In genomic region chr4:82804019-82804418, GRCm38 (mm10) we compare ENCODE assay signal across 13 mouse cellular contexts. TPM values are rescaled to one million over a fixed set of nuclear protein-coding genes. Genes with fewer than 3 reads are reported as not detected.
DNase-seq lines count a peak whose midpoint lies in the region; ATAC-seq and TF ChIP-seq lines count a peak whose summit lies in the region.
"Had no signal": no experiment of that assay in that cellular context is flagged by ENCODE, and none has a peak within 500 bp of the region (broad histone marks: within the 10 kb centered on the region; RNA-seq: fewer than 3 reads in every experiment).

No protein-coding gene starts in this region.

- H3K4me3 ChIP-seq in hindbrain, postnatal 0 days (ENCODE audit: low read length) = no peak overlapping the region
- no peak overlapping the region for H3K4me3 ChIP-seq in hindbrain, embryonic 10.5 days
- H3K4me3 ChIP-seq in midbrain, embryonic 14.5 days (replicated peaks; ENCODE audit: low read depth, low read length) = no peak overlapping the region
- H3K4me3 ChIP-seq in midbrain, embryonic 11.5 days (ENCODE audit: low read depth, low read length) = no peak overlapping the region
- H3K4me3 ChIP-seq: embryonic facial prominence, embryonic 15.5 days; megakaryocyte, embryonic 14.5 days had no signal

- no peaks in the 10 kb centered on the region for H3K27me3 ChIP-seq in hindbrain, postnatal 0 days (ENCODE audit: insufficient read depth, low read length)
- H3K27me3 ChIP-seq in hindbrain, embryonic 10.5 days (ENCODE audit: insufficient read depth, poor library complexity, severe bottlenecking) = no peaks in the 10 kb centered on the region
- H3K27me3 ChIP-seq in midbrain, embryonic 14.5 days (ENCODE audit: control insufficient read depth, insufficient read depth, low read length) = no peaks in the 10 kb centered on the region
- H3K27me3 ChIP-seq in midbrain, embryonic 11.5 days (ENCODE audit: control insufficient read depth, insufficient read depth, low read length) = no peaks in the 10 kb centered on the region
- H3K27me3 ChIP-seq: embryonic facial prominence, embryonic 15.5 days; megakaryocyte, embryonic 14.5 days had no signal

- H3K4me1 ChIP-seq in hindbrain, postnatal 0 days (ENCODE audit: insufficient read depth, low read length) = no peaks in the 10 kb centered on the region
- peaks cover 10% of the 10 kb centered on the region; the same call in 1 of the 2 replicates for H3K4me1 ChIP-seq in hindbrain, embryonic 10.5 days (replicated peaks)
- H3K4me1 ChIP-seq in midbrain, embryonic 14.5 days (ENCODE audit: control insufficient read depth, insufficient read depth, low read length) = no peaks in the 10 kb centered on the region
- H3K4me1 ChIP-seq in midbrain, embryonic 11.5 days (ENCODE audit: control insufficient read depth, insufficient read depth, low read length) = no peaks in the 10 kb centered on the region
- H3K4me1 ChIP-seq: embryonic facial prominence, embryonic 15.5 days; megakaryocyte, embryonic 14.5 days had no signal

- no peak overlapping the region for H3K9ac ChIP-seq in hindbrain, postnatal 0 days (replicated peaks; ENCODE audit: low read length)
- H3K9ac ChIP-seq in midbrain, embryonic 14.5 days (replicated peaks; ENCODE audit: low read length) = no peak overlapping the region
- no peak overlapping the region for H3K9ac ChIP-seq in midbrain, embryonic 11.5 days (ENCODE audit: low read length)
- H3K9ac ChIP-seq: embryonic facial prominence, embryonic 15.5 days had no signal

- H3K27ac ChIP-seq in hindbrain, postnatal 0 days = no peak overlapping the region
- H3K27ac ChIP-seq in hindbrain, embryonic 10.5 days = no peak overlapping the region
- H3K27ac ChIP-seq in midbrain, embryonic 14.5 days (replicated peaks; ENCODE audit: low read depth, low read length) = no peak overlapping the region
- no peak overlapping the region for H3K27ac ChIP-seq in midbrain, embryonic 11.5 days (ENCODE audit: low read depth, low read length)
- H3K27ac ChIP-seq: embryonic facial prominence, embryonic 15.5 days had no signal

- no peak overlapping the region for H3K4me2 ChIP-seq in hindbrain, postnatal 0 days (ENCODE audit: low read depth, low read length)
- no peak overlapping the region for H3K4me2 ChIP-seq in midbrain, embryonic 14.5 days (ENCODE audit: low read length)
- no peak overlapping the region for H3K4me2 ChIP-seq in midbrain, embryonic 11.5 days
- H3K4me2 ChIP-seq: embryonic facial prominence, embryonic 15.5 days had no signal

- DNase-seq in hindbrain, postnatal 0 days (ENCODE audit: low spot score) = peak; percentile 79
- no peak for DNase-seq in hindbrain, embryonic 10.5 days (ENCODE audit: low spot score)
- peak; percentile 54 for DNase-seq in midbrain, embryonic 14.5 days
- DNase-seq in midbrain, embryonic 11.5 days (ENCODE audit: low spot score, missing footprints) = no peak
- peak; percentile 30 to 64 for DNase-seq in cerebellum, postnatal 10 days
- DNase-seq in right cerebral cortex, postnatal 36 days (ENCODE audit: low spot score in 2 of 2) = no peak
- DNase-seq: adrenal gland, adult 8-10 months; heart, adult 11 months; kidney, postnatal 4 days; thymus, postnatal 14 days had no signal

- peak; percentile 66 for TF ChIP-seq CTCF in hindbrain, postnatal 0 days (IDR thresholded peaks at IDR 0.05; ENCODE audit: low read depth)

- 32% methylated on average over 2 of the region's 2 CpGs for WGBS in hindbrain, postnatal 0 days
- WGBS in hindbrain, embryonic 10.5 days = 48% methylated on average over 2 of the region's 2 CpGs
- 48% methylated on average over 2 of the region's 2 CpGs for WGBS in midbrain, embryonic 14.5 days
- 45% methylated on average over 2 of the region's 2 CpGs for WGBS in midbrain, embryonic 11.5 days

- ATAC-seq in hindbrain, postnatal 0 days = no peak
- ATAC-seq in midbrain, embryonic 14.5 days (ENCODE audit: low FRiP score, low TSS enrichment) = no peak
- ATAC-seq in midbrain, embryonic 11.5 days (ENCODE audit: low FRiP score) = no peak
- no peak for ATAC-seq in megakaryocyte, adult 5-6 weeks (ENCODE audit: poor library complexity, severe bottlenecking)

- no peaks in the 10 kb centered on the region for H3K36me3 ChIP-seq in hindbrain, postnatal 0 days (ENCODE audit: insufficient read depth, low read length)
- H3K36me3 ChIP-seq in hindbrain, embryonic 10.5 days = 0 out of 2 replicates have a peak, but pooled peaks cover 3% of the 10 kb centered on the region
- H3K36me3 ChIP-seq in midbrain, embryonic 14.5 days (ENCODE audit: control insufficient read depth, insufficient read depth, low read length) = 0 out of 2 replicates have a peak, but pooled peaks cover 3% of the 10 kb centered on the region
- H3K36me3 ChIP-seq in midbrain, embryonic 11.5 days (ENCODE audit: control insufficient read depth, insufficient read depth, low read length) = no peaks in the 10 kb centered on the region

- H3K9me3 ChIP-seq in hindbrain, postnatal 0 days (ENCODE audit: low read length) = no peaks in the 10 kb centered on the region
- no peaks in the 10 kb centered on the region for H3K9me3 ChIP-seq in hindbrain, embryonic 10.5 days
- H3K9me3 ChIP-seq in midbrain, embryonic 14.5 days (ENCODE audit: control insufficient read depth, low read length) = no peaks in the 10 kb centered on the region
- no peaks in the 10 kb centered on the region for H3K9me3 ChIP-seq in midbrain, embryonic 11.5 days (ENCODE audit: control insufficient read depth, low read length)
- H3K9me3 ChIP-seq: embryonic facial prominence, embryonic 15.5 days; megakaryocyte, embryonic 14.5 days had no signal

RNA-seq across cellular contexts. Expression of gene Zdhhc21, which starts 55.7 kb away (rescaled TPM):
- total RNA-seq in hindbrain, postnatal 0 days (2014; rRNA removed) = 41.3 and 45.0 TPM in 2 replicates
- 13.4 and 14.0 TPM in 2 replicates for polyA plus RNA-seq in hindbrain, postnatal 0 days (2015; fragmentation: Nextera tagmentation; extraction: Ambion mirVana)
- 15.4 and 15.7 TPM in 2 replicates for polyA plus RNA-seq in hindbrain, embryonic 10.5 days (2016; fragmentation: Nextera tagmentation; extraction: Ambion mirVana)
- 16.5 and 22.2 TPM in 2 replicates for polyA plus RNA-seq in midbrain, embryonic 14.5 days (2014; fragmentation: Nextera tagmentation; extraction: Ambion mirVana)
- 11.5 and 15.6 TPM in 2 replicates for polyA plus RNA-seq in midbrain, embryonic 11.5 days (2014; fragmentation: Nextera tagmentation; extraction: Ambion mirVana)
- 33.4 and 38.2 TPM in 2 replicates for total RNA-seq in megakaryocyte, adult 5-6 weeks (2015)
- 24.7 and 33.2 TPM in 2 replicates for total RNA-seq in megakaryocyte, adult 5-6 weeks (2017)

Comparison
In these comparisons a context has a peak if more than half of its experiments do, and no peak if none do; other contexts are left out.
1. DNase-seq: peak in hindbrain, postnatal 0 days (single experiment), midbrain, embryonic 14.5 days (single experiment) and cerebellum, postnatal 10 days (2 of 2); none in hindbrain, embryonic 10.5 days (single experiment), midbrain, embryonic 11.5 days (single experiment) and right cerebral cortex, postnatal 36 days (0 of 2).